Mouse (Mus musculus): Measurements from ENCODE around the gene Snrpa1.
A peak's percentile ranks its signal among the peaks of the same experiment; 100 is the strongest.

The Snrpa1 gene

GRCm38 (mm10) chr7:66079364-66080230 is 20.8 kb downstream of the Snrpa1 start, which contains the start of gene Selenos:
Gene Selenos, plus strand, starts transcription at chr7:66079649.
- peak; percentile 97 for DNase-seq (ENCODE audit: low spot score)

GRCm38 (mm10) chr7:66080231-66080613 is 21.4 kb downstream of the Snrpa1 start:
- no peak for DNase-seq (ENCODE audit: low spot score)

DNA sequence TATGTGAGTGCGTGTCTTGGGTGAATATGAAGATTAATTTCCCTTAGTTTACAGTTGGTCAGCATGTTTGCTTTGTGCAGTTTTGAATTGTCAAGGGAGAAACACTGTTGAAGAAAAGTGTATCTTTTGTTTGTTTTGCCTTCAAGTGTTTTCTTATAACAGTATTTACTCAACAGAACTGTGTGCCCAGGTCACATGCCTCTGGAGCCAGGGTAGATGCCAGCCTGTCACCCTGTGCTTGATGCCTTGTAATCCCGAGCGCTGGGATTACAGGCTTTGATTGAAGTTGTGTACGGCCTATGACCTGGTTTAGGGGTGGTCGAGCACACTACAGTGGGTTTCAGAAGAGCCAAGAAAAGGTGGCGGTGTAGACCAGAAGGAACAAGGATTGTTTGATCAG is 25.0 kb downstream of the Snrpa1 start:
- DNase-seq (ENCODE audit: low spot score): no peak

DNA sequence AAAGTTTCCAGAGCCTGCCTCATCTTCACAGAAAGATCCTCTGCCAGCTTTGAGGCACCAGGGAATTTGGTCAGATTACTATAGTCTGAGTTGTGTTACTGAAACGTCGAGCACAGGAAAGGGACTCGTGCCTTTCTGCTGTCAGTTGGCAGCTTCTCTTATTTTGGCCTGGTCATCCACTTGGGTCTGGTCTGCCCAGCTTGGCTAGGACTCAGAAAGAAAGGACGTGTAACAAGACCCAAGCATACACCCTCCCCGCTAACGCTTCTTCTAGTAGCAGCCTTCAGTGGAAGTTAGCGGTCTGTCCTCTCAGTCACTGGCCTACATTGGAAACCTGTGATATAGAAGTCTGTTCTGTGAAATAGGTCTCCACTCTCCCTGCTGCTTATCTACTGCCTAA is 25.7 kb downstream of the Snrpa1 start:
- DNase-seq (ENCODE audit: low spot score): no peak

DNA sequence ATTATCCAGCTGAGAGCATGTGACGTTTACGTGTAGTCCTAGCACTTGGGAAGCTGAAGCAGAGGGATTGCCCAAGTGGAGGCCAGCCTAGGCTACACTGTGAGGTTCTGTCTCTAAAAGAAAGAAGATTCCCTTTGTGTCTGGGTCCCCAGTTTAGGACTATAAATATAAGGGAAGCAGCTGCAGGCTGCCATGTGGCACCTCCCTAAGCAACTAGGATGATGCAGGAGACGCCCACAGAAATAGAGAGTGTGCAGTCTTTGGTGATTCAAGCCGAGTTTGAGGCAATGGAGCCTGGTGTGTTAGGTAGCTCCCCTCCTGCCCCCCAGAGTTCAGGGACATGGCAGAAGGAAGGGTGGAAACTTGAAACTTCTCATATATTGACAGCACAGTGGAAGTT is 28.8 kb downstream of the Snrpa1 start:
- no peak for DNase-seq (ENCODE audit: low spot score)

DNA sequence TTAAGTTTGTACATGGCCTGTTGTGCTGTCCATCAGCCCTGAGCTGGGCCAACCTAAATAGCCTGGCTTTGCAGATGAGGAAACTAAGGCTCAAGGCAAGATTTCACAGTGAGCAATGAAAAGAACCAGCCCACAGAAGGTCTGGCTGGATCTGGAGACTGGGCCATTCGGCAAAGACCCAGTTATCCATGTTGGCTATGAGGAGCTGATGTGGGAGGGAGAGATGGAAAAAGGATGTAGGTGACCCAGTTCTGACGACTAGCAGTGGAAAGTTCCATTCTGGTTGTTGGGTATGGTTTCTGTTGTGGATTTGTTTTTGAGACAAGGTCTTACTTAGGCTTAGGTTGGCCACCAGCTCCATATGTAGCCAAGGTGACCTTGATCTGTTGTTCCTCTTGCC is 29.3 kb downstream of the Snrpa1 start:
- DNase-seq (ENCODE audit: low spot score): no peak

GRCm38 (mm10) chr7:66090676-66091190 is 31.9 kb downstream of the Snrpa1 start:
- DNase-seq (ENCODE audit: low spot score): no peak

- no peak for DNase-seq (ENCODE audit: low spot score)
Observed at GRCm38 (mm10) chr7:66091553-66091952, 32.8 kb downstream of the Snrpa1 start.

DNA sequence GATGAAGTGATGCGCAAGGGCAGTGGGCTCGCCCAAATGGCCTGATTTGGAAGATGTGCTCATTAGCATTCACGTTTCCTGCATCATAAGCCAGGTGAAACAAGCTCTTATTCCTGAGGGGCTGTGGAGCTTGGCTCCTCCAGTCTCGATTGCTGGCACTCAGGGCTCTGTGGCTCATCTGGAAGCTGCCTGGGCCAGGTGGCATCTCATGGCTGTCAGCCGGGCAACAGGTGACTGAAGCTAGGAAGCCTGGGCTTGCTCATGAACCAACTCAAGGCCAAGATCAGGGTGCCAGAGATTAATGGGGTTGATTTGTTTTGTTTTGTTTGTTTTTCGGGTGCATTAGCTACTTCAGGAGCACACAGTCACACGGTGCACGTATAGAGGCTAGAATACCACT is 33.9 kb downstream of the Snrpa1 start:
- no peak for DNase-seq (ENCODE audit: low spot score)

- no peak for DNase-seq (ENCODE audit: low spot score)
Observed at GRCm38 (mm10) chr7:66094141-66094540, 35.3 kb downstream of the Snrpa1 start.

DNA sequence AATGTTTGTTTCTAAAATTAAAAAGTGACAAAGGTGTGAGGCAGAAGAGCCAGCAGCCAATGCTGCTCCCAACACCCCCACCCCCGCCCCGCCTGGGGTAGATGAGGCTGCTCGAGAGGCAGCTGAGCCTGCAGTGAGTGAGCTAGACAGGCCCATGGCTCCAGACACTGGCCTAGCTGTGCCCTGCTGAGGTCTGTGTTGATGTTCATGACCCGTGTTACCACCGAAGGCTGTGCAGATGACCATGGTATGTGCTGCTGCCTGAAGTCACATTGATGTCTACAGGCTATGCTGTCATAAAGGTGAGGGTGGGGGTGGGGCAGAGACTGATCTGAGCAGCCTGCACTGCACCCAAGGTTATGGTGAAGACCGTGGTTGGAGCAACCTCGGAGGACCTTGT is 40.0 kb downstream of the Snrpa1 start:
- DNase-seq (ENCODE audit: low spot score): no peak

- peak; percentile 29 for DNase-seq (ENCODE audit: low spot score)
Observed at GRCm38 (mm10) chr7:66101866-66102265, 43.1 kb downstream of the Snrpa1 start.

DNA sequence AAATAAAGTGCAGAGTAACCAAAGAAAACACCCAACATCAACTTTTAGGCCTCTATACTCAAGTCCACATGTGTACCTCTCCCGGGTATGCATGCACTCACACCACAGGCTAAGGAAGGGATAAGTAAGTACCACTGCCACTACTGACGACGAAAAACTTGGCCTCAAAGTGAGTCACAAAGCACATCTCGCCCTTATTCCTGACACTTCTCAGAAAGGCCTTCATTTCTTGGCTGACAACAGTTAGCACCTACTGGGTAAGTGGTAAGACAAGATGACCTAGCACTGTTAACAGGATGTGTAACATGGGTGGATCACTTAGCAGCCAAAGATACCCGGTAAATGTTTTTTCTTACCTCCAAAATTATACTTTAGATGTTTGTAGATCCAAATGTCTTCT is 45.7 kb downstream of the Snrpa1 start:
- DNase-seq (ENCODE audit: low spot score): no peak

GRCm38 (mm10) chr7:66105771-66106170 is 47.0 kb downstream of the Snrpa1 start:
- no peak for DNase-seq (ENCODE audit: low spot score)

DNA sequence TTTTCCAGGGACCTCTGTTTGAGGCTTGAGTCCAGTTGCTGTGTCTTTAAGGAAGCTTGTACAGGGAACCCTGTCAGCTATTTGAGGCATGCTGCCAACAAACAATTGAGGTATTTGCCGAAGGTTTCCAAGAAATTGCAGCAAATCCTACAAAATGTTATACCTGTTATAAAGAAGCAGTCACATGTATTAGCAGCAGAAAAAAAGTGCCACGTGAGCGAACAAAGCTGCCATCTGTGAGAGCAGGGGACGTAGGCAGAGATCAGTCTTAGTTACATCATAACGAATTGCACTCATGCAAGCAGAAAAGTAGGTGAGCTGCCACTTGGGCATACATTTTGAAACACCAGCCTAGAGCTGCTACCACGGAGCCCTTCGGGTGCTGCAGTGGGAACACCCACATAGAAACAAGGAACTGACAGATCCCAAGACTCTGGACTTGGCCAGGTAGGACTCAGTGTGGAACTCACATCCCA is 47.8 kb downstream of the Snrpa1 start:
- DNase-seq (ENCODE audit: low spot score): no peak

- DNase-seq (ENCODE audit: low spot score): no peak
Observed at GRCm38 (mm10) chr7:66107206-66107605, 48.4 kb downstream of the Snrpa1 start.

DNA sequence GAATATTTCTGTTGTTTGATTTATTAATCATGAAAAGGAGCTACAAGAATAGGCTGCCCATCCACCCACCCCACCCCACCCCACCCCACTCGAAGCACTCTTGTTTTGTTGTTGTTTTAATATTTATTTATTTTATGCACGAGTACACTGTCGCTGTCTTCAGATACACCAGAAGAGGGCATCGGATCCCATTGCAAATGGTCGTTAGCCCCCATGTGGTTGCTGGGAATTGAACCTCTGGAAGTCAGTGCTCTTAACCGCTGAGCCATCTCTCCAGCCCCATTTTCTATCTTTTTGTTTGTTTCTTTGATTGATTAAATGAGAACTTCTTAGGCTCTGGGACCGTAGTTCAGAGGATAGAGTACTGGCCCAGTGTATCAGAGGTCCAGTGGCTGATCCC is 49.1 kb downstream of the Snrpa1 start:
- DNase-seq (ENCODE audit: low spot score): peak; percentile 21

GRCm38 (mm10) chr7:66108961-66109854 is 50.4 kb downstream of the Snrpa1 start, which contains the start of gene Chsy1:
Gene Chsy1, plus strand, starts transcription at chr7:66109515.
- peak; percentile 86 for DNase-seq (ENCODE audit: low spot score)

DNA sequence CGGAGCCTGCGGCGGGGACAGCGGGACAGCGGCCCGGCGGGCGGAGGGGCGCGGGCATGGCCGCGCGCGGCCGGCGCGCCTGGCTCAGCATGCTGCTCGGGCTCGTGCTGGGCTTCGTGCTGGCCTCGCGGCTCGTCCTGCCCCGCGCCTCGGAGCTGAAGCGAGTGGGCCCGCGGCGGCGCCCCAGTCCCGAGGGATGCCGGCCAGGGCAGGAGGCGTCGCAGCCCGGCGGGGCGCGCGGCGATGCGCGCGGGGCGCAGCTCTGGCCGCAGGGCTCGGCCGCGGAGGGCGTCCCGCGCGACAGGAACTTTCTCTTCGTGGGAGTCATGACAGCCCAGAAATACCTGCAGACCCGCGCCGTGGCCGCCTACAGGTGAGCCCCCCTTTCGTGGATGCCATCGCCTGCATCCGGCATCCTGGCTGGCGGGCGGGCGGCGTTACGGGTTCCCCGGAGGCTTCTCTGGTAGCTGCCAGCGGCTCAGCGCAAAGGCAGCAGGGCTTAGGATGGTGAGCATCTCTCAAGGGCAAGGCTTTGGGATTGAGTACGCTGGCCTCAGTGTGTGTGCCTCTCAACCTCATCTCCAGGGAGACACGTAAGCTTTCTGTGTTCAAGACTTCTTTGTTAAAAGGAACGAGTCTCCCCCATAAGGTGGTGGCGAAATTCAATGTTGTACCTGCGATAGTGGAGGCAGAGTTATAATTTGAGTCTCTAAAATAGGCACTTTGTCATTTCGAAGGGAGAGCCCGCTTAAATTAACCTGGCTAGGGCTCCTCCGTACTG is 51.2 kb downstream of the Snrpa1 start:
- DNase-seq (ENCODE audit: low spot score): peak; percentile 44

- no peak for DNase-seq (ENCODE audit: low spot score)
Observed at GRCm38 (mm10) chr7:66110636-66111112, 51.9 kb downstream of the Snrpa1 start.

GRCm38 (mm10) chr7:66111211-66111610 is 52.4 kb downstream of the Snrpa1 start:
- DNase-seq (ENCODE audit: low spot score): no peak

DNA sequence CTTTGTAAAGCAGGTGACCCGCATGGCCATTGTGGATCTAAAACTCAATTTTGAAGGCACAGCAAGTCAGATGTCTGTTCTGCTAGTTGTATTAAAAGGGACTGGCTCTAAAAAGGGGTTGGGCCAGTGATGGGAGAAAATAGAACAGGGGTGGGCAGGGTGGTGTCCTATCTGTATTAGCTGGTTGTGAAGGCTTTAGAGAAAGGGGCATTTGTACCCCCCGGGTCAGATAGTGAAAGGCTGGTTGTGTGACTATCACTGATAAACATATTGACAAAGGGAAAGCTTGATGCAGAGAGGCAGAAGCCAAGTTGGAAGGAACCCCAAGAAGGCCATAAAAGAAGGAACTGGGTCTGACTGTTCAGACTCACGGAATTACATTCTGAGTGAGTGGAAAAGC is 54.8 kb downstream of the Snrpa1 start:
- DNase-seq (ENCODE audit: low spot score): no peak
